Mouse (Mus musculus) heart, embryonic 14.5 days (tissue): ENCODE data around the gene Ttc7b. TPM values are rescaled to one million over a fixed set of nuclear protein-coding genes. Genes with fewer than 3 reads are reported as not detected.

ENCODE experiments used
- ATAC-seq: fragments of 200-750 bp; cut with Nextera tagmentation; 2 replicates; pipeline ENCODE4 v1.8.0; 2017; ENCODE audit warnings: low read depth, moderate TSS enrichment; ENCODE audit not compliant: insufficient number of reproducible peaks, insufficient read depth, low FRiP score
- H3K27ac ChIP-seq, 2 experiments: fragments of 200-500 bp in 1 of 2; fragments of 300-500 bp in 1 of 2; sonication (generic) in 1 of 2; replicated peaks in 1 of 2; 2 replicates each; pipeline ENCODE4 v1.5.1; 2012 to 2014; ENCODE audit warnings: low read depth in 2 of 2, low read length in 2 of 2, control low read depth in 1 of 2, mild to moderate bottlenecking in 1 of 2, mixed read lengths in 1 of 2; ENCODE audit not compliant: control insufficient read depth in 1 of 2, insufficient read depth in 1 of 2
- H3K27me3 ChIP-seq: fragments of 300-500 bp; sonication (generic); 2 replicates; pipeline ENCODE4 v1.6.1; 2014; ENCODE audit warnings: mild to moderate bottlenecking, low read length, control low read depth; ENCODE audit not compliant: control insufficient read depth, insufficient read depth
- H3K36me3 ChIP-seq: fragments of 300-500 bp; sonication (generic); 2 replicates; pipeline ENCODE4 v1.6.1; 2014; ENCODE audit warnings: mild to moderate bottlenecking, control low read depth, low read length, mixed read lengths; ENCODE audit not compliant: control insufficient read depth, insufficient read depth
- H3K4me1 ChIP-seq, 2 experiments: fragments of 200-500 bp in 1 of 2; fragments of 300-500 bp in 1 of 2; sonication (generic) in 1 of 2; 2 replicates each; pipeline ENCODE4 v1.6.1; 2012 to 2014; ENCODE audit warnings: low read length in 2 of 2, control low read depth in 1 of 2, mixed read lengths in 1 of 2; ENCODE audit not compliant: control insufficient read depth in 2 of 2, insufficient read depth in 2 of 2
- H3K4me2 ChIP-seq: fragments of 300-500 bp; sonication (generic); 2 replicates; pipeline ENCODE4 v1.6.1; 2014; ENCODE audit warnings: mild to moderate bottlenecking, low read length
- H3K4me3 ChIP-seq, 2 experiments: fragments of 200-500 bp in 1 of 2; fragments of 300-500 bp in 1 of 2; sonication (generic) in 1 of 2; 2 replicates each; pipeline ENCODE4 v1.5.1; 2012 to 2014; ENCODE audit warnings: low read length in 2 of 2, mild to moderate bottlenecking in 2 of 2, control low read depth in 1 of 2, low read depth in 1 of 2, moderate library complexity in 1 of 2; ENCODE audit not compliant: control insufficient read depth in 1 of 2, insufficient read depth in 1 of 2
- H3K9ac ChIP-seq: fragments of 300-500 bp; sonication (generic); 2 replicates; pipeline ENCODE4 v1.6.1; 2014; ENCODE audit warnings: mild to moderate bottlenecking, low read length
- H3K9me3 ChIP-seq: fragments of 300-500 bp; sonication (generic); 2 replicates; pipeline ENCODE4 v1.6.1; 2016; ENCODE audit warnings: low read length, control low read depth; ENCODE audit not compliant: control insufficient read depth
- WGBS: fragments of 180-500 bp; shearing (Covaris S2); extraction: QIAGEN DNeasy Blood & Tissue Kit; methylation state at CpG from one replicate; pipeline ENCODE4 v1.1.7; 2014; 5-methylcytosine and 5-hydroxymethylcytosine counted together
- polyA plus RNA-seq: library from polyadenylated mRNA; unstranded; fragments of >200 nt; fragmentation: Nextera tagmentation; extraction: Ambion mirVana; gene quantifications from 2 replicates; pipeline ENCODE4 v1.2.1, GENCODE M21; 2014

Ttc7b gene
- polyA plus RNA-seq, 1 experiment from 2014 or later, result 16.5 TPM

- H3K36me3 ChIP-seq, result peaks cover 43% of the 10 kb centered on the region
- H3K9ac ChIP-seq, result no peak overlapping the region
- no peak overlapping the region for H3K4me3 ChIP-seq
- no peak for ATAC-seq
- no peaks in the 10 kb centered on the region for H3K27me3 ChIP-seq
- H3K9me3 ChIP-seq, result no peaks in the 10 kb centered on the region
- WGBS, result 86% methylated on average over 8 of the region's 8 CpGs
- no peaks in the 10 kb centered on the region for H3K4me1 ChIP-seq
- no peak overlapping the region for H3K27ac ChIP-seq
- H3K4me2 ChIP-seq, result no peak overlapping the region
These were observed 195.4 kb downstream of the Ttc7b start for GRCm38 (mm10) chr12:100325212-100325611.

DNA sequence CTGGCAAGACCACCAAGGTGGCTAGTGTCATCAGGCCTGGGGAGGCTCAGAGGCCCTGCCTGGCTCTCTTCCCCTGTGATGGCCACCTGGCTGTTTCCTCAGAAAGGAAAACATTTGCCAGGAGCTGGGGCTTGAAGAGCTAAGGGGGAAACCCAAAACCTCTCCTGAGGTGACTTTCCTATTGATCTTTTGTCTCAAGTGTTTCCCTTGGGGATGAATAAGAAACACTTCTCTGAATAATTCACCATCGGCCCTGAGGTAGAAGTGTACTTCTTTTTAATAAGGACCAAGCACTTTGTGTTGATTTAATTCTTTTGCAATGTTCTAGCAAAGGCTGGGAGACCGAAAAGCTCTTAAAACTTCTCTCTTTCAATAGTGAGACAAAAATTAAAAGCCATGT, 197.0 kb downstream of the Ttc7b start:
- Histone ChIP-seq H3K4me3 (no peak overlapping the region), H3K4me2 (no peak overlapping the region), H3K27ac (no peak overlapping the region), H3K9me3 (no peaks in the 10 kb centered on the region), H3K36me3 (peaks cover 42% of the 10 kb centered on the region), H3K9ac (no peak overlapping the region), H3K27me3 (no peaks in the 10 kb centered on the region), H3K4me1 (no peaks in the 10 kb centered on the region)
- 93% methylated on average over 2 of the region's 2 CpGs for WGBS
- ATAC-seq, result no peak

GRCm38 (mm10) chr12:100322225-100322624, 198.4 kb downstream of the Ttc7b start:
- no peak for ATAC-seq
- WGBS, result 83% methylated on average over 2 of the region's 2 CpGs
- no peak overlapping the region for H3K4me3 ChIP-seq
- H3K27me3 ChIP-seq, result no peaks in the 10 kb centered on the region
- no peak overlapping the region for H3K9ac ChIP-seq
- peaks cover 49% of the 10 kb centered on the region for H3K36me3 ChIP-seq
- H3K4me1 ChIP-seq, result no peaks in the 10 kb centered on the region
- H3K4me2 ChIP-seq, result no peak overlapping the region
- no peak overlapping the region for H3K27ac ChIP-seq
- H3K9me3 ChIP-seq, result no peaks in the 10 kb centered on the region

- 87% methylated on average over 4 of the region's 4 CpGs for WGBS
- Histone ChIP-seq H3K4me1 (no peaks in the 10 kb centered on the region), H3K4me2 (no peak overlapping the region), H3K9ac (no peak overlapping the region), H3K27ac (no peak overlapping the region), H3K9me3 (no peaks in the 10 kb centered on the region), H3K4me3 (no peak overlapping the region), H3K36me3 (peaks cover 52% of the 10 kb centered on the region), H3K27me3 (no peaks in the 10 kb centered on the region)
- no peak for ATAC-seq
These were observed 199.1 kb downstream of the Ttc7b start for GRCm38 (mm10) chr12:100321545-100321944.

DNA sequence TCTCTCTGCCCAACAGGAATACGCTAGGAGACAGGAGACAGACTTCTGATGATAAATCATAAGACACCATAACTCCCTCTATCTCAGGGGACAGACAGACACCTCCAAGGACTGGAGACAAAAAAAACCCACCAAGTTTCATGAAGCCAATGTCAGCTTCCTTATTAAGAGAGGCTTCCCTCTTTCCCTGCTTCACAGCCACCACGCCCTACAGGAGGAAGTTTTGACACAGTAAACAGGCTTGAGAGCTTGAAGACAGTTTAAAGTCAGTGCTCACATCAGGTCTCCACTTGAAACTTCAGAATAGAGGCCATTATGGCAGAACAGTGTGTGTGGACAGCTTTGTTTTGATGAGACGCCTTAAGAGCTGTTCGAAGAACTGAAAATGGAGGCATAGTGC, 200.9 kb downstream of the Ttc7b start:
- Histone ChIP-seq H3K4me2 (no peak overlapping the region), H3K36me3 (peaks cover 56% of the 10 kb centered on the region), H3K4me3 (no peak overlapping the region), H3K27me3 (no peaks in the 10 kb centered on the region), H3K9me3 (no peaks in the 10 kb centered on the region), H3K9ac (no peak overlapping the region), H3K4me1 (peaks cover 2 to 7% of the 10 kb centered on the region in 2 experiments; a peak in 2 of 4 replicates), H3K27ac (no peak overlapping the region)
- 80% methylated on average over 4 of the region's 4 CpGs for WGBS
- ATAC-seq, result no peak

GRCm38 (mm10) chr12:100317936-100318335, 202.7 kb downstream of the Ttc7b start:
- no peaks in the 10 kb centered on the region for H3K9me3 ChIP-seq
- peaks cover 50% of the 10 kb centered on the region; the same call in 1 of the 2 replicates for H3K36me3 ChIP-seq
- H3K9ac ChIP-seq, result no peak overlapping the region
- no peak overlapping the region for H3K4me2 ChIP-seq
- no peaks in the 10 kb centered on the region for H3K27me3 ChIP-seq
- H3K4me3 ChIP-seq, result no peak overlapping the region
- H3K4me1 ChIP-seq, result peaks cover 2 to 7% of the 10 kb centered on the region in 2 experiments; a peak in 2 of 4 replicates
- no peak for ATAC-seq
- no peak overlapping the region for H3K27ac ChIP-seq
- WGBS, result 75% methylated on average over 3 of the region's 3 CpGs

- no peak overlapping the region for H3K4me2 ChIP-seq
- H3K27me3 ChIP-seq, result no peaks in the 10 kb centered on the region
- H3K4me1 ChIP-seq, result peaks cover 2 to 7% of the 10 kb centered on the region in 2 experiments; a peak in 2 of 4 replicates
- no peak overlapping the region for H3K4me3 ChIP-seq
- WGBS, result 74% methylated on average over 9 of the region's 9 CpGs
- ATAC-seq, result no peak
- peaks cover 52% of the 10 kb centered on the region; the same call in 1 of the 2 replicates for H3K36me3 ChIP-seq
- no peak overlapping the region for H3K9ac ChIP-seq
- no peak overlapping the region for H3K27ac ChIP-seq
- H3K9me3 ChIP-seq, result no peaks in the 10 kb centered on the region
These were observed 204.5 kb downstream of the Ttc7b start for GRCm38 (mm10) chr12:100316094-100316493.
